Mouse (Mus musculus): ENCODE measurements at regions not wholly inside any gene's neighbourhood (a gene's known extent, or its start where the extent isn't known, plus 50 kb on each side); places are given as distances from the start of the nearest gene placed in this dataset.

GRCm38 (mm10) chr3:35465956-35466355 is 287.9 kb upstream of the Atp11b start:
- Histone ChIP-seq H3K36me3 (replicated peaks; ENCODE audit: control insufficient read depth, insufficient read depth) (no peaks in the 10 kb centered on the region), H3K9me3 (ENCODE audit: control insufficient read depth, low read length) (no peaks in the 10 kb centered on the region), H3K27me3 (ENCODE audit: control insufficient read depth, insufficient read depth, low read length) (no peaks in the 10 kb centered on the region), H3K4me2 (replicated peaks) (no peak overlapping the region), H3K27ac (no peak overlapping the region), H3K4me3 (replicated peaks; ENCODE audit: low read length) (no peak overlapping the region), H3K4me1 (replicated peaks; ENCODE audit: control insufficient read depth, insufficient read depth, low read length) (no peaks in the 10 kb centered on the region), H3K9ac (no peak overlapping the region)
- ATAC-seq (ENCODE audit: low FRiP score), result no peak
- WGBS, result 68% methylated on average over 3 of the region's 3 CpGs
- no peak for DNase-seq (ENCODE audit: low spot score)

DNA sequence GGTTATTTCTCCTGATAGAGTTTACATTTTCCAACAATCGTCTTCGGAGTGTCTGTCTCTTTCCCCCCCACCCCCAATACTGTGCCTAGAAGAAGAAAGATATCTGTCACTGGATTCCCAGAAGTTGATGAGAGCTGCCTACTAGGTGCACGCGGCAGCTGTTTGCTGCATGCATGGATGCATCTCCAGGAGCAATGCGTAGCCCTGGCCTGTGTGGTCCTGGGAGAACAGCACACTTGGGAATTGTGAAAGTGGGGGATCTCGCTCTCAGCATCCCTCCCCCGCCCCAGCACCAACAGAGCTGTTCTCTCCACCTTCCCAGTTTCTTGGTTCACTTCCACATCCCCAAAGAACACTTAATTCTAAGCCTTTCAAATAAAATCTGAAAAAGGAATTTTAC is 280.6 kb upstream of the Atp11b start:
- Histone ChIP-seq H3K9me3 (ENCODE audit: control insufficient read depth, low read length) (no peaks in the 10 kb centered on the region), H3K27me3 (ENCODE audit: control insufficient read depth, insufficient read depth, low read length) (peaks cover 6% of the 10 kb centered on the region; the same call in 1 of the 2 replicates), H3K4me2 (replicated peaks) (no peak overlapping the region), H3K36me3 (replicated peaks; ENCODE audit: control insufficient read depth, insufficient read depth) (no peaks in the 10 kb centered on the region), H3K9ac (no peak overlapping the region), H3K27ac (no peak overlapping the region), H3K4me3 (replicated peaks; ENCODE audit: low read length) (no peak overlapping the region), H3K4me1 (replicated peaks; ENCODE audit: control insufficient read depth, insufficient read depth, low read length) (peaks cover 16% of the 10 kb centered on the region)
- DNase-seq (ENCODE audit: low spot score) (no peak), ATAC-seq (ENCODE audit: low FRiP score) (no peak)
- WGBS, result 23% methylated on average over 7 of the region's 7 CpGs

DNA sequence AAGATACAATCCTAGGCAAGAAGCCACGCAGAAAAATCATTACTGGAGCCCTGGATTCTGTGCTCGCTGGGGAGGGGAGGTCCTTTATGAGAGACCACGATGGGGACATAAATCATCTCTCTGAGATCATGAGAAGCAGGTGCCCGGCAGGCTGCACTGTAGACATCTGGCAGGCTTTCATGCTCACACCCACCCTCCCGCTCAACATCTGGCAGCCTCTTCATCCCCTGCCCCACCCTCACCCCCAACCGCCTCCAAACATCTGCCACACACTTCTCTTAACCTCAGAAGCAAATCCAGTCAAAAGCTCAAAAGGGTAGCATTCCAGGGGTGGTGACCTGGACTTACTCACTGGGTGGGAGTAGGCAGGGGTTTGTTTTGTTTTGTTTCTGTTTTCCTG is 279.5 kb upstream of the Atp11b start:
- no peak overlapping the region for H3K4me3 ChIP-seq (replicated peaks; ENCODE audit: low read length)
- peaks cover 6% of the 10 kb centered on the region; the same call in 1 of the 2 replicates for H3K27me3 ChIP-seq (ENCODE audit: control insufficient read depth, insufficient read depth, low read length)
- H3K9me3 ChIP-seq (ENCODE audit: control insufficient read depth, low read length), result no peaks in the 10 kb centered on the region
- no peak overlapping the region for H3K9ac ChIP-seq
- ATAC-seq (ENCODE audit: low FRiP score) (no peak), DNase-seq (ENCODE audit: low spot score) (no peak)
- H3K4me1 ChIP-seq (replicated peaks; ENCODE audit: control insufficient read depth, insufficient read depth, low read length), result peaks cover 16% of the 10 kb centered on the region
- no peak overlapping the region for H3K27ac ChIP-seq
- no peaks in the 10 kb centered on the region for H3K36me3 ChIP-seq (replicated peaks; ENCODE audit: control insufficient read depth, insufficient read depth)
- WGBS, result 21% methylated on average over 6 of the region's 6 CpGs
- no peak overlapping the region for H3K4me2 ChIP-seq (replicated peaks)

DNA sequence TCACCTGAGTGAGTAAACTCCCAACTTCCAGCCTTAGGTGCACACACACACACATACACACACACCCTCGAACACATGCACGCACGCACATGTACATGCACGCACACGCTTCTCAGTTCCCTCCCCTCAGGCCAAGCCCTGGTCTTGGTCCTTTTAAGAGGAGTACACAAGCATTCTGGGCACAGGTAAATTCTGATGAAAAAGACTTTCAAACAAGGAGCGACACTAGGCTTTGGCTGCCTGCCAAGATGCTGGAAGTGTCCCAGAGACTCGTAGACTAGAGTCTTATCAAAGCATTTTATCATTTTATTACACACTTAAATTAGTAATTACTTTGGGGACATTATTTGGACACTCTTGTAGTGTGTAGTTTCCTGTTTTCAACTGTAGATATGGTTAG is 278.6 kb upstream of the Atp11b start:
- Histone ChIP-seq H3K4me1 (replicated peaks; ENCODE audit: control insufficient read depth, insufficient read depth, low read length) (peaks cover 16% of the 10 kb centered on the region), H3K4me3 (replicated peaks; ENCODE audit: low read length) (no peak overlapping the region), H3K27me3 (ENCODE audit: control insufficient read depth, insufficient read depth, low read length) (peaks cover 6% of the 10 kb centered on the region; the same call in 1 of the 2 replicates), H3K36me3 (replicated peaks; ENCODE audit: control insufficient read depth, insufficient read depth) (no peaks in the 10 kb centered on the region), H3K9ac (no peak overlapping the region), H3K4me2 (replicated peaks) (no peak overlapping the region), H3K27ac (no peak overlapping the region), H3K9me3 (ENCODE audit: control insufficient read depth, low read length) (no peaks in the 10 kb centered on the region)
- DNase-seq (ENCODE audit: low spot score) (no peak), ATAC-seq (ENCODE audit: low FRiP score) (no peak)
- 79% methylated on average over 7 of the region's 7 CpGs for WGBS

- DNase-seq (ENCODE audit: low spot score), result no peak
- H3K27ac ChIP-seq, result no peak overlapping the region
Observed at GRCm38 (mm10) chr3:35480714-35481695, 272.9 kb upstream of the Atp11b start.

GRCm38 (mm10) chr3:35481841-35482240 is 272.1 kb upstream of the Atp11b start:
- H3K27ac ChIP-seq, result no peak overlapping the region
- peak overlapping the region; percentile 25; the same call in 1 of the 2 replicates for H3K9ac ChIP-seq

More at GRCm38 (mm10) chr3:35480714-35481695, 272.9 kb upstream of the Atp11b start:
- no peak overlapping the region for H3K4me3 ChIP-seq (replicated peaks; ENCODE audit: low read length)
- H3K4me1 ChIP-seq (replicated peaks; ENCODE audit: control insufficient read depth, insufficient read depth, low read length), result peaks cover 5% of the 10 kb centered on the region; the same call in 1 of the 2 replicates
- H3K27me3 ChIP-seq (ENCODE audit: control insufficient read depth, insufficient read depth, low read length), result no peaks in the 10 kb centered on the region
- H3K4me2 ChIP-seq (replicated peaks), result no peak overlapping the region
- H3K9ac ChIP-seq, result no peak overlapping the region
- no peaks in the 10 kb centered on the region for H3K9me3 ChIP-seq (ENCODE audit: control insufficient read depth, low read length)
- ATAC-seq (ENCODE audit: low FRiP score), result peak; percentile 49; the same call in 1 of the 2 replicates
- 35% methylated on average over 18 of the region's 18 CpGs for WGBS
- H3K36me3 ChIP-seq (replicated peaks; ENCODE audit: control insufficient read depth, insufficient read depth), result no peaks in the 10 kb centered on the region

GRCm38 (mm10) chr3:35482296-35482695 is 271.6 kb upstream of the Atp11b start:
- H3K27ac ChIP-seq, result no peak overlapping the region
- H3K4me2 ChIP-seq (replicated peaks), result peak overlapping the region; percentile 45
- H3K9ac ChIP-seq, result peak overlapping the region; percentile 25; the same call in 1 of the 2 replicates
- no peak overlapping the region for H3K4me3 ChIP-seq (replicated peaks; ENCODE audit: low read length)
- 0 out of 2 replicates have a peak, but pooled peaks have one; percentile 68 for ATAC-seq (ENCODE audit: low FRiP score)
- peak; percentile 92 for DNase-seq (ENCODE audit: low spot score)
- no peaks in the 10 kb centered on the region for H3K27me3 ChIP-seq (ENCODE audit: control insufficient read depth, insufficient read depth, low read length)
- WGBS, result 2% methylated on average over 6 of the region's 6 CpGs
- peaks cover 5% of the 10 kb centered on the region; the same call in 1 of the 2 replicates for H3K4me1 ChIP-seq (replicated peaks; ENCODE audit: control insufficient read depth, insufficient read depth, low read length)
- no peaks in the 10 kb centered on the region for H3K9me3 ChIP-seq (ENCODE audit: control insufficient read depth, low read length)
- H3K36me3 ChIP-seq (replicated peaks; ENCODE audit: control insufficient read depth, insufficient read depth), result no peaks in the 10 kb centered on the region

More at GRCm38 (mm10) chr3:35481841-35482240, 272.1 kb upstream of the Atp11b start:
- WGBS, result 14% methylated on average over 11 of the region's 11 CpGs
- Histone ChIP-seq H3K9me3 (ENCODE audit: control insufficient read depth, low read length) (no peaks in the 10 kb centered on the region), H3K4me1 (replicated peaks; ENCODE audit: control insufficient read depth, insufficient read depth, low read length) (peaks cover 5% of the 10 kb centered on the region; the same call in 1 of the 2 replicates), H3K27me3 (ENCODE audit: control insufficient read depth, insufficient read depth, low read length) (no peaks in the 10 kb centered on the region), H3K4me2 (replicated peaks) (peak overlapping the region; percentile 45), H3K4me3 (replicated peaks; ENCODE audit: low read length) (no peak overlapping the region), H3K36me3 (replicated peaks; ENCODE audit: control insufficient read depth, insufficient read depth) (no peaks in the 10 kb centered on the region)
- ATAC-seq (ENCODE audit: low FRiP score) (no peak), DNase-seq (ENCODE audit: low spot score) (no peak)

GRCm38 (mm10) chr3:35482759-35483158 is 271.1 kb upstream of the Atp11b start:
- Histone ChIP-seq H3K9me3 (ENCODE audit: control insufficient read depth, low read length) (no peaks in the 10 kb centered on the region), H3K36me3 (replicated peaks; ENCODE audit: control insufficient read depth, insufficient read depth) (no peaks in the 10 kb centered on the region), H3K4me1 (replicated peaks; ENCODE audit: control insufficient read depth, insufficient read depth, low read length) (peaks cover 5% of the 10 kb centered on the region; the same call in 1 of the 2 replicates), H3K4me3 (replicated peaks; ENCODE audit: low read length) (no peak overlapping the region), H3K27me3 (ENCODE audit: control insufficient read depth, insufficient read depth, low read length) (no peaks in the 10 kb centered on the region), H3K9ac (no peak overlapping the region), H3K4me2 (replicated peaks) (no peak overlapping the region), H3K27ac (no peak overlapping the region)
- DNase-seq (ENCODE audit: low spot score), result no peak
- ATAC-seq (ENCODE audit: low FRiP score), result no peak
- 59% methylated on average over 10 of the region's 10 CpGs for WGBS

DNA sequence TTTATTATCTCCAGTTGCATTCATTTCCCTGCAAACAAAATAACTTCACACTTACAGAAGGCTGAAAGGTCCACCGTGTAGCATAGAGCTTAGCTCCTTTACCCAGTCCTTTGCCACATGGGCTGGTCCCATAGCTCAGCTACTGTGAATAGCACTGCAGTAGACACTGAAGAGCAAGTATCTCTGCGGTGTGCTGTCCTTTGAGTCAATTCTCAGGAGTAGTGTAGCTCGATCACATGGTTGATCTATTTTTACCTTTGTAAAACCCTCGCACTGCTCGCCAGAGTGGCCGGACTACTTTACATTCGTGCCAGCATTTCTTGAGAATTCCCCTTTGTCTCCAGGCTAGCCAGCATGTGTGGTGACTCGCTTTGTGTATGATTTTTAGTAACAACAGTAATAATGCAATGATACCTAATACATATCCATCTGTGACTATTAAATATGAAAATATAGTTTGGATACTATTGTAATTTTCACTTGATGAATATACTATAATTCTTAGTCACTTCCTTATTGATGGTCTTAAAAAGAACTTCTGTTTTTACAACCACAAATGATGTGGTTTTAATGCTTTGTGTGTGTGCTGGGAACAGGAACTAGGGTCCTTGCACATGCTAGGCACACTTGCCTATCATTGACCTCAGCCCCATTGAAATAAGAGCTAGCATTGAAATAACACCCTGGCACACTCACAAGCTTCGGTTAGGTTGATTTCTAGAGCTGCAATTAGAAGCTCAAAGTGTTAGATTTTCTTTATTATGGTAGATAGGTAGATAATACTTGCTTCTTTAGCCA is 257.7 kb upstream of the Atp11b start:
- Histone ChIP-seq H3K4me3 (replicated peaks; ENCODE audit: low read length) (no peak overlapping the region), H3K4me1 (replicated peaks; ENCODE audit: control insufficient read depth, insufficient read depth, low read length) (no peaks in the 10 kb centered on the region), H3K27ac (no peak overlapping the region), H3K9ac (no peak overlapping the region), H3K36me3 (replicated peaks; ENCODE audit: control insufficient read depth, insufficient read depth) (no peaks in the 10 kb centered on the region), H3K4me2 (replicated peaks) (no peak overlapping the region), H3K27me3 (ENCODE audit: control insufficient read depth, insufficient read depth, low read length) (no peaks in the 10 kb centered on the region), H3K9me3 (ENCODE audit: control insufficient read depth, low read length) (no peaks in the 10 kb centered on the region)
- ATAC-seq (ENCODE audit: low FRiP score), result no peak
- DNase-seq (ENCODE audit: low spot score), result no peak
- 67% methylated on average over 9 of the region's 9 CpGs for WGBS
